Mouse (Mus musculus): Measurements from ENCODE around the gene Pdrg1. TPM values are rescaled to one million over a fixed set of nuclear protein-coding genes. Genes with fewer than 3 reads are reported as not detected.

Gene Pdrg1
- total and polyA plus RNA-seq, 2 experiments from 2014 or later = 54.5 to 240 TPM

- TF ChIP-seq CTCF (IDR thresholded peaks at IDR 0.05) = no peak
- DNase-seq (ENCODE audit: low spot score) = peak; percentile 81
These were observed 34.2 kb upstream of the Pdrg1 start for GRCm38 (mm10) chr2:153049288-153049996.

GRCm38 (mm10) chr2:153047828-153048465, 32.7 kb upstream of the Pdrg1 start:
- TF ChIP-seq CTCF (IDR thresholded peaks at IDR 0.05) = peak; percentile 79
- Histone ChIP-seq H3K9ac (replicated peaks; ENCODE audit: low read length, poor library complexity, severe bottlenecking) (no peak overlapping the region), H3K4me1 (ENCODE audit: insufficient read depth, low read length) (no peaks in the 10 kb centered on the region; the same call in 1 of the 2 replicates), H3K27ac (ENCODE audit: low read depth, low read length) (no peak overlapping the region), H3K27me3 (ENCODE audit: insufficient read depth, low read length) (no peaks in the 10 kb centered on the region), H3K4me2 (ENCODE audit: low read depth, low read length, poor library complexity, severe bottlenecking) (no peak overlapping the region), H3K9me3 (ENCODE audit: low read length) (no peaks in the 10 kb centered on the region), H3K4me3 (ENCODE audit: low read depth, low read length) (no peak overlapping the region), H3K36me3 (ENCODE audit: insufficient read depth, low read length) (no peaks in the 10 kb centered on the region)
- ATAC-seq (ENCODE audit: low FRiP score) = peak; percentile 45
- 44% methylated on average over 17 of the region's 17 CpGs for WGBS
- DNase-seq (ENCODE audit: low spot score) = peak; percentile 79

More at GRCm38 (mm10) chr2:153049288-153049996, 34.2 kb upstream of the Pdrg1 start:
- Histone ChIP-seq H3K36me3 (ENCODE audit: insufficient read depth, low read length) (peaks cover 6% of the 10 kb centered on the region), H3K4me3 (ENCODE audit: low read depth, low read length) (no peak overlapping the region), H3K4me1 (ENCODE audit: insufficient read depth, low read length) (no peaks in the 10 kb centered on the region; the same call in 1 of the 2 replicates), H3K27ac (ENCODE audit: low read depth, low read length) (0 out of 2 replicates have a peak overlapping the region, but pooled peaks have one; percentile 32), H3K9me3 (ENCODE audit: low read length) (no peaks in the 10 kb centered on the region), H3K27me3 (ENCODE audit: insufficient read depth, low read length) (no peaks in the 10 kb centered on the region), H3K9ac (replicated peaks; ENCODE audit: low read length, poor library complexity, severe bottlenecking) (peak overlapping the region; percentile 19; the same call in 1 of the 2 replicates), H3K4me2 (ENCODE audit: low read depth, low read length, poor library complexity, severe bottlenecking) (no peak overlapping the region)
- 40% methylated on average over 9 of the region's 9 CpGs for WGBS
- peak; percentile 39 for ATAC-seq (ENCODE audit: low FRiP score)

- peak; percentile 77 for DNase-seq (ENCODE audit: low spot score)
These were observed 30.7 kb upstream of the Pdrg1 start for GRCm38 (mm10) chr2:153045884-153046299.

GRCm38 (mm10) chr2:153043886-153044285, 28.7 kb upstream of the Pdrg1 start:
- Histone ChIP-seq H3K9ac (replicated peaks; ENCODE audit: low read length, poor library complexity, severe bottlenecking) (no peak overlapping the region), H3K36me3 (ENCODE audit: insufficient read depth, low read length) (0 out of 2 replicates have a peak, but pooled peaks cover 3% of the 10 kb centered on the region), H3K27me3 (ENCODE audit: insufficient read depth, low read length) (no peaks in the 10 kb centered on the region), H3K9me3 (ENCODE audit: low read length) (no peaks in the 10 kb centered on the region), H3K4me2 (ENCODE audit: low read depth, low read length, poor library complexity, severe bottlenecking) (no peak overlapping the region), H3K27ac (ENCODE audit: low read depth, low read length) (no peak overlapping the region), H3K4me3 (ENCODE audit: low read depth, low read length) (no peak overlapping the region), H3K4me1 (ENCODE audit: insufficient read depth, low read length) (no peaks in the 10 kb centered on the region; the same call in 1 of the 2 replicates)
- 60% methylated on average over 3 of the region's 3 CpGs for WGBS
- TF ChIP-seq CTCF (IDR thresholded peaks at IDR 0.05) = no peak
- no peak for ATAC-seq (ENCODE audit: low FRiP score)
- DNase-seq (ENCODE audit: low spot score) = no peak

More at GRCm38 (mm10) chr2:153045884-153046299, 30.7 kb upstream of the Pdrg1 start:
- H3K4me3 ChIP-seq (ENCODE audit: low read depth, low read length) = no peak overlapping the region
- no peaks in the 10 kb centered on the region for H3K27me3 ChIP-seq (ENCODE audit: insufficient read depth, low read length)
- H3K9ac ChIP-seq (replicated peaks; ENCODE audit: low read length, poor library complexity, severe bottlenecking) = no peak overlapping the region
- H3K4me2 ChIP-seq (ENCODE audit: low read depth, low read length, poor library complexity, severe bottlenecking) = no peak overlapping the region
- no peak overlapping the region for H3K27ac ChIP-seq (ENCODE audit: low read depth, low read length)
- no peak for TF ChIP-seq CTCF (IDR thresholded peaks at IDR 0.05)
- 34% methylated on average over 8 of the region's 8 CpGs for WGBS
- ATAC-seq (ENCODE audit: low FRiP score) = no peak
- H3K4me1 ChIP-seq (ENCODE audit: insufficient read depth, low read length) = no peaks in the 10 kb centered on the region; the same call in 1 of the 2 replicates
- H3K9me3 ChIP-seq (ENCODE audit: low read length) = no peaks in the 10 kb centered on the region
- H3K36me3 ChIP-seq (ENCODE audit: insufficient read depth, low read length) = no peaks in the 10 kb centered on the region

- H3K9ac ChIP-seq (replicated peaks; ENCODE audit: low read length, poor library complexity, severe bottlenecking) = no peak overlapping the region
- H3K4me2 ChIP-seq (ENCODE audit: low read depth, low read length, poor library complexity, severe bottlenecking) = no peak overlapping the region
- H3K36me3 ChIP-seq (ENCODE audit: insufficient read depth, low read length) = 0 out of 2 replicates have a peak, but pooled peaks cover 3% of the 10 kb centered on the region
- no peak for ATAC-seq (ENCODE audit: low FRiP score)
- no peak overlapping the region for H3K4me3 ChIP-seq (ENCODE audit: low read depth, low read length)
- no peak for DNase-seq (ENCODE audit: low spot score)
- 12% methylated on average over 2 of the region's 2 CpGs for WGBS
- H3K27me3 ChIP-seq (ENCODE audit: insufficient read depth, low read length) = no peaks in the 10 kb centered on the region
- no peaks in the 10 kb centered on the region for H3K9me3 ChIP-seq (ENCODE audit: low read length)
- no peak for TF ChIP-seq CTCF (IDR thresholded peaks at IDR 0.05)
- H3K4me1 ChIP-seq (ENCODE audit: insufficient read depth, low read length) = peaks cover 24% of the 10 kb centered on the region
- no peak overlapping the region for H3K27ac ChIP-seq (ENCODE audit: low read depth, low read length)
These were observed 21.5 kb upstream of the Pdrg1 start for GRCm38 (mm10) chr2:153036690-153037089.
